Mouse (Mus musculus): Measurements from ENCODE around the gene Agxt.

The Agxt gene

DNA sequence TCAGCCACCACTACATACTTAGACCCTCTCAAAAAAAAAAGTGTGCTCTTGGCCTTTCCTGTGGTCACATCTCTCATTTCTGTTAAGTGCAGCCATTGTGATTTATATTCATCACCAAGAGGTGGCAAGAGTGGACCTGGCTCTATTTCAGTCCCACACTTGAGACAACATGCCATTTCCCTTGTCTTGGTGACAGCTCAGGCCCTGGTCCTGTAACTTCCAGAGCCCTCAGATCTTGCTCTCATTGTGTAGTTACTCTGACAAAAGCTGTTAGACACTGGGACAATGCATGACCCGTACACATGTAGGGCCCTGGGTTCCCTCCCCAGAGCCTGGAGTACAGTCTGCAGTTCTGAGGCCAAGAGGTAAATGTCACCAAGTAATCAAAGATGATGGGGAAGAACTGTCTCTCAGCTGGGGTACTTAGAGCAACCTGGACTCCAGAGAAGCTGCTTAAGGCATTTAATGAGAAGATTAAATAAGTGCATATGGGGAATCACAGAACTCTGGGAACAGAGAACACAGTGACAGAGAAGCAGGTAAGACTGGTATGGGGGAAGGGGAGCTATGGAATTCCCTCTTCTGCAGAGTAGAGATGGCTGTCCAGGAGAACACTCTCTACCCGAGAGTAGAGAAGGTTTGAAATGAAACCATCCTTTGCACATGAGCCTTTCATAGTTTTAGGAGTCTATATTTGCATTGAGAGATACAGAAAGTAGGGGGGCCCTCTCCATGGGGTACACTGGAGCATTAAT, 16.0 kb downstream of the Agxt start:
- no peak for DNase-seq

DNA sequence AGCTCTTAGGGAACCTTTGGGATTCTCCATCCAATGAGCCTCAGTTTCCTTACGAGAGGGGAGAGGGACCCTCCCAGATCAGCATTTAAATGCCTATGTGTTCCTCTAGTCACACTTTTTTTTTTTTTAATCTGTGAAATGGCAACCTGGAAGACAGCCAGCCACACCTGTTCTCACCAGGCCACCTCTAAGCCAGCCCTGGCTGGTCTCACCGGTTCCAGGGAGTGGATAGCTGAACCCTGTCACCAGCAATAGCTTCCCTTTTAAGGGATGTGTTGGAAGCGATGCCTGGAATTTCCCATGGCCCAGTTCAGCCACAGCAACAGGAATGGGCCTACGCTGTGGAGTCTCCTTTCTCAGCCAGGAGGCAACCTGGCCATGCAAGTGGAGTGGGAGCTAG, 22.5 kb downstream of the Agxt start:
- DNase-seq = peak; percentile 40

DNA sequence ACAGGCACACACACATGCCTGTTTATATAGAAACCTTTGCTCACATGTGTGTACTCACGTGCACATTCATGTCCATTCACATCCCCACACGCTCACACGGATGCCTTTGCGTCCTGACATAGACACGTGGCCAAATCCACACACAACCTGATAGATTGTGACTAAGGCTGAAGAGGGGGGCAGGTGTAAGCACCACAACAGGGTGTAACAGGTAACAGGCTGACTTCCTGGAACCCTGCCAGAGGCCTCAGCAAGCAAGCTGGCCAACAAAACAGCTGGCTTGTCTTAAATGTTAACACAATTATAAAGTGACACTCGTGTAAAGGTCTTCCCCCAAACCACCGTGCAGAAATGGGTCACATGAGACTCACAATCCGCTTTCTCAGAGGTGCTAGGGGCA, 23.9 kb downstream of the Agxt start:
- no peak for DNase-seq

DNA sequence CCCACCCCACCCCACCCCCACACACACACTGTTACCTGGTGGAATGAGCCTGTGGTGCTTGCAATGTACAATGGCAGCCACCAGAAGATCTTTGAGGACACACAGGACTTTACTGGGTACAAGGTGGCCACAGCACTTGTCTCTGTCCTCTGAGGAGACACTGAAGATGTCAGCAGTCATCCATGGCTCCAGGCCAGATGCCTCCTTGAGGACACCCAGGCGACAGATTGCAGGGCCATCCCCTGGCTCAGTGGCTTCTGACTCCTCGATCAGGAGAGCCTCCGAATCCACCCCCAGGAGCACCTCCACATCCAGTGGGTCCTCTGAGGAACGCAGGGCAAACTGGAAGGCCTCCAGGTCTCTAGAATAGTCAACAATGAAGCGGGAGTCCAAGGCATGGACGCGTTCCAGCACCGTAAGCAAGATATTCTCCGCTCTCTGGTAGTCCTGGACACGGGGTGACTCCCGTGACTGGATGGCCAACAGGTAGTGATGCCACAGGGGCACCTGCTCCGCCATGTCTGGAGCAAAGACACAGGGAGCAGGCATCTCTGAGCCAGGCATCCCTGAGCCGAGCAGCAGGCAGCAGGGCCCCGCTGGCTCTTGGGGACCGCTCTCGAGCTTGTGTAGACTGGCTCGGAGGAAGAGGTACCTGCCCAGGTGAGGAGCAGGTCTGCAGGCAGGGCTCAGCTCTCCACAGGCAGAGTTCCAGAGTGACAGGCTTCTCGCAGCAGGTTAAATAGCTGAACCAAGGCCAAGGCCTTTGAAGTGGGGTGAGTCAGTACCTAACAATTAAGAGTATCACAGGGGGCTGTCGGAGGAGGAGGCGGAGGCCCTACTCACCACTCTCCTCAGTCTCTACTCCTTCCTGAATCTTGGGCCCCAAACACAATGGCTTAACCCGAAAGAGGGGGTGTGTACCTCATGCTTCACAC, 24.8 kb downstream of the Agxt start:
- DNase-seq = peak; percentile 36

DNA sequence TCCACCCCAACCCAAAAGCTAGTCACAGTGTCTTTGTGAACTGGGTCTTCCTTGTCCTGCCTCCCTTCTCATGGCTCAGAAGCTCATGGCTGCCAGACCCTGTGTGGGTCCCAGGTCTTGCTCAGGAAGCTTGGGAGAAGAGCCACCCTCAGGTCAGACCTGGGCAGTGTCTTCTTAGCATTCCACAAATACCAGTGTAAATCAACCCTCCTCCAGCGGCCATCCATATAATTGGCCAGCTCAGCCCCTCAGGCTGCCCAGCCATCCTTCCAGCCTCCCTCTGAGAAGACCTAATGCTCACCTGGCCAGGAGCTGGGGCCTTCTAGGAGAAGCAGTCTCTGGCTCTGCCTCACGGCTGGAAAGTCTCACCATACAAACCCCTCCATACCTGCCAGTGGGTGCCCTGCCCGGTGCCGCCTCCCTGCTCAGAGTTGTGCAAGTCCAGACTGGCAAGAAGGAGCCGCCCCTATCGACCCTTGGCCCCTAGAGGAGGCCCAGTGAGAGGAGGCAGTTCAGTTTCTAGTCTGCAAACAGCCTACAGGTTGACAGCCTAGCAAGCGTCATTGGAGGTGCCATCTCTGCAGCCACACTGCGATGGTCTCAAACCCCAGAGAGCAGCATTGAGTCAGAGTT, 25.6 kb downstream of the Agxt start, which contains the start of gene 2310007B03Rik:
Gene 2310007B03Rik, minus strand, starts transcription at position 448 of the 633 bp plus-strand sequence.
- DNase-seq = peak; percentile 74

DNA sequence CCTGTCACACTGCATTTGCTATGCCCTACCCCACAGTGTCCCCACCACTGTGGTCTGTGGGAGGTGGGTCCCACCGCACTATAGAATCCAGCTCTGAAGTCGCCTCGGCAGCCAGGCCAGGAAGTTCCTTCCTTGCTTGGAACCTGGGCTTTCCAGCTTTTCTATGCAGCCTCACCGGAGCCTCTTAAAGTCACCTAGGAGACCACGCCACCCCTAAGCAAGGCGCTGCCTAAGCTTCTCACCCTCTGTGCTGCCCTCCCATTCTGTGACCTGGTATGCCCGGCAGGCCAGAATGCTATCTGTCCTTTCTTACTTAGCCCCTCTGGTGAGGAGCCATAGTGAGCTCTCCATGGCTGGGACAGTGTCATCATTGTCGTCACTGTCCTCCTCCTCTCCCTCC, 26.3 kb downstream of the Agxt start:
- DNase-seq = no peak

DNA sequence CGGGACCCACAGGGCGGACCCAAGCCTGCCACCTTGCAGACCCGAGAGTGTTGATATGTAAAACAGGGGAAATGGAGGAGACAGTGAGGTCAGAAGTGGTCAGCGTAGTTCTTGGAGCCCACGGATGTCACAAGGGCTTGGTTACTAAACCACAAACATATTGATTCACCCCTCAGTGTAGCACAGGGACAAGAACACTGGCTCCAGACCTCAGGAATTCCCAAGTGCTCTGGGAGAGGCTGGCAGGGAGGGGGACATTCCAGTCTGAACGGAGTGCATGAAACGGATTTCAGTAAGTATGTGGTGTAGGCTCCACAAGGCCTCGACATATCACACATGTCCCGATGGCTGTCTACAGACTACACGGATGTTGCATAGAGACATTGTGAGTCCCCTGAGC, 26.9 kb downstream of the Agxt start:
- DNase-seq = no peak

DNA sequence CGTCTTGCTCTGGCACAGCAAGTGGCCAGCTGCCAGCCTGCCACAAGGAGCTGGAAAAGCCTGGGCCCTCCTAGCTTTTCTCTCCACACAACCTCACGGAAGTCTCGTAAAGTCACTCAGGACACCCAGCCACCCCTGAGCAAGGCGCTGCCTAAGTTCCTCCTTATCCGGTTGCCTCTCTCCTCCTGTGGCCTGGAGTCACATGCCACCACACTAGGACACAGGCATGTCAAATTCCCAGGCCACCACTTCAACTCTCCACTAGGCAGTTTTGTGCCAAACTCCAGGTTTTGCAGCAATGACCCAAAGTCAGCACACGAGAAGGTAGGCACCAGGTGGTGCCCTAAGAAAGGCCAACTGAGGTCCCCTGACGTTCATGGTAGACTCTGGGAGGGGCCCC, 27.5 kb downstream of the Agxt start:
- DNase-seq = no peak

DNA sequence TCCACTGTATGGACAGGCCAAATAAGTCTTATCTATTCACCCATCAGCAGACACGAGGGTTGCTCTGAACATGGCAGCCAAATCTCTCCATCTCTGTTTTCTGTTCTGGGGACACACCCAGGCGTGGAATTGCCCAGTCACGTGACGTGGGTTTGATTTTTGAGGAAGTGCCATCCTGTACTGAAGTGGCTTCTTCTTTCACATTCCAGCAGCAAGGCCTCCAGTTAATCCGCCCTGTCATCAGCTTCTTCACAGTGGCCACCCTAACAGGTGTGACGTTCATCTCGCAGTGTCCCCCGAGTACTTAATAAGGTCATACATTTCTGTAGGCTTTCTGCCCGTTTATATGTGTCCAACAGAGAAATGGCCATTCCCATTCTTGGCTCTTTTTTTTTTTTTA, 30.4 kb downstream of the Agxt start:
- no peak for DNase-seq

DNA sequence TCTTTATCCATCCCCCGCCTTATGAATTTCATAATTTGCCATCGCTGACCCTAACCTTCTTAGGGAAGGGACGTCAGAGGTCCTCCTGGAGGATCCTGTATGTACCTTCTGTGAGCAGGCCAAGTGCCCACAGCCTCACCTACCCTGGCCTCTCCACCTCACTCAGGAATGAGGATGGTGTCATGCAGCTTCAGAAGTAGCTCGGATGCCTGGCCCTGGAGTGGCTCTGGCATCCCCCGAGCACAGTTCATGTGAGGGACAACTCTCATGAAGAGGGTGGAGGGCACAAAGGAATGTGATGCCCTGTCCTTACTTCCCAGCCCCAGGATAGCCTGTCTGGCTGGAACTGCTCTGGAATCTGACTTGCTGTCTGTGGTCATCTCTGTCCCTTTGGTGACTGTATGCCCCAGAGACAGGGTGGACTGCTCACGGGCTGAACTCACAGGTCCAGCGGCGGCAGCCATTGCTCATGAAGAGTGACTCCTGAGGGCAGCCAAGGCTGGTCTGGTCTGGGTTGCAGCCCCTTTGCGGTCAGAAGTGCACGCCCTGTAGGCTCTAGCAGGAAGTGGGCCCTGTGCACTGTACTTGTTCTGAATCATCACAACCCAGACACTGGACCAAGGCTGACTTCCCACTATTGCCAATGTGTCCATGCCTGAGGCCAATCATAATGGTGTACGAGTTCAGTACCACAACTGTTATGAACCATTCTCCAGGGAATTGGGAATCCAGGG, 31.5 kb downstream of the Agxt start:
- DNase-seq = no peak

DNA sequence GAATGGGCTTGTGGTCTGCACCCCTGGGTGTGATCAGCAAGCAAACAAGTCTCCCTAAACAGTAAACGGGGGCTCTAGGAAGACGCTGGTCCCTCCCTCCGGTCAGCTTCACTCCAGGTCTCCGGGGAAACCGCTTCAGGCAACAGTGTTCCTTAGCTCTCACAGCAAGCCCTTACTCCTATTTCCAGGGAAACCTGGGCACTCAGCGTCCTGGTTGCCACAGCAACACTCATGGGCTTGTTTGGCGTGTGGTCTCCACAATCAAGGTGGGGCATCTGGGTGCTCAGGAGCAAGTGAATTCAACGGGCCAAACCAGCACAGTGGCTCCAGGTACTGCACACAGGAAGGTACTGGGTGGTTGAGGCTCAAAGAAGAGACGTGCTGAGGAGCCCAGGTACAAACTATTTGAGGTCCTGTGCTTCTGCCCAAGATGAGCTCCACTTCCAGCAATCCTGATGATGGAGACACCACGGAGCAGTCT, 33.3 kb downstream of the Agxt start, which contains the start of gene Crocc2:
Gene Crocc2, plus strand, starts transcription at position 431 of the 481 bp plus-strand sequence.
- no peak for DNase-seq

DNA sequence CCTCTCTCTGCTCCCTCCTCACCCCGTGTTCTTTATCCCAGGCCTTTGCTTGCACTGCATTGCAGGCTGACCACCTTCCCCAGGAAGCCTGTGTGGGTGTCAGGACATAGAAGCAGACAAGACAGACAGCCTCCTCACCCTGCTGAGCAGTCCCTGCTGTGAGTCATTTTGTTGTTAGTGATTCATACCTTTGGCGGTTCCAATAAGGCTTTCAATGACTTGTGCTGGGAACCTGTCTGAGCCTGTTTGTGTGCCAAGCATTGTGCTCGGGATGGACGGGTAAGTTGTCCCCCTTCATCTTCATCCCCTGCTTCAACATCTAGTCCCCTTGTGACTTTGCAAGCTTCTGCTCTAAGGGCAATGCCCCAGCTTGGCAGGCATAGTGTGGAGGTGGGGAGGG, 38.6 kb downstream of the Agxt start:
- DNase-seq = no peak

DNA sequence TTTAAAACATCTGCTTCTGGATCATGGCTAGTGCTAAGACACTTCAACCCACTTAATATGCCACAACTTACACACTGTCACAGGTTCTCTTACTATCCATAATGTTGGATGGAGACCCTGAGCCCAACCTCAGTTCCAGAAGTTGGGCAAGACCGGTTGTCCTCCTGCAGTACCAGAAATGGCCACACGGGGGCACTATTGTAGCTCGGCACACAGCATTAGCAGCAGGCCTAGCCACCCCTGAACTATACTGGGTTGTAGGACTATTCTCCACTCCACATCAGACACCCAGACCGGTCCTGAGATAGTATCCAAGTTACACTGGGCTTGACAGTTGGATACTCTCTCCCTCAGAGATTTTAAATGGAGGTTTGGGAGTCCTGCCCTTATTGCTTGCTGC, 39.4 kb downstream of the Agxt start:
- peak; percentile 85 for DNase-seq

DNA sequence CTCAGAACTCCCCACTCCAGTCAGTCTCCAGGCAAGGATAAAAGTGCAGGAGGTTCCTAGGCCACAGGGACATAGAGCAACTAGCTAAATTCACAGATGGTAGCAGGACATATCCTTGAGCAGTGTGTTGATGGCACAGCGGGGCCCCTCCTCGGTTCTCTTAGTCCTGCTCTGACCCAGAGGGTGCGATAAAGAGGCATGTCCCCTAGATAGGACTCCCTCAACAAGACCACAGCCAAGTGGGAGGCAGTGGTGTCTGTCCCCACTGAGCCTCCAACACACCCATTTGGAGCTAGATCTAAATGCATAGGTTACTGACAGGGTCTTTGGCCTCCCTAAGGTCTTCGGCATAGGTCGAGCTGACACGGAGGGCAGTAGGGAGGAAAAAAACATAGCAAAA, 40.8 kb downstream of the Agxt start:
- DNase-seq = no peak

DNA sequence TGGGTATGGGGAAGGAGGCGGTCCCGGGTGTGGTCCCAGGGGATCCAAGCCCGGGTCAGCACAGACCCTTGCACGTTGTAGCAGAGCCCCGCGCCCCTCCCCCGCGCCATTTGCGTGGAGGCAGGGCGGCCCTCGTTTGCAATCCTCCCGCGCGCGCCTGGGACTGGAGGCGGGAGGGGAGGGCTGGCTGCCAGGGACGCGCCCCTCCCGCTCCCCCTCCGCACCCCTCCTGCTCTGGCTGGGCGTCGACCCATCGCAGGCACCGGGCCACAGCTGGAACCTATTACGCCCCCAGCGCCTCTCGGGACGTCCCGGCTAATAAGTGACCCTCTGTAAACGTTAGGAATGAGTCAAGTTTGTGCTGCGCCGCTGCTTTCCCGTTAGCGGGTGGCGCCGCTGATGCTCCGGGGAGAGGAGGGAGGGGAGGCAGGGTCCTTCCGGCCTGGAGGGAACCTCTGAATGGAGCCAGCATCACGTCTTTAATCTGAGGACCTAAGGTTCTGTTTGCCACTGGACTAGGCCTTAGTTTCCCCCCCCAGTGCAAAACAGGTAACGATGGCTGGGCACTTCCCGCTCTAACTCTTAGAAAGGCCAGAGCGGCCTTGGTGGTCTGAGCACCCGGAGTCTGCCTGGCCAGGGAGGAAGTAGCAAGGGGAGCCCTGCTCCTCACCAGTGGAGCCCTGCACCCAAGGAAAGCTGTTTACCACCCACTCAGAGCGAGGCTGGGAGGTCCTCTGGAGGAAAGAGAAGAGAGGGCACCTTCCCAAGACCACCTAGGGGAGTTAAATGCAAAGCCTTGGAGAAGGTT, 41.7 kb downstream of the Agxt start:
- peak; percentile 33 for DNase-seq

DNA sequence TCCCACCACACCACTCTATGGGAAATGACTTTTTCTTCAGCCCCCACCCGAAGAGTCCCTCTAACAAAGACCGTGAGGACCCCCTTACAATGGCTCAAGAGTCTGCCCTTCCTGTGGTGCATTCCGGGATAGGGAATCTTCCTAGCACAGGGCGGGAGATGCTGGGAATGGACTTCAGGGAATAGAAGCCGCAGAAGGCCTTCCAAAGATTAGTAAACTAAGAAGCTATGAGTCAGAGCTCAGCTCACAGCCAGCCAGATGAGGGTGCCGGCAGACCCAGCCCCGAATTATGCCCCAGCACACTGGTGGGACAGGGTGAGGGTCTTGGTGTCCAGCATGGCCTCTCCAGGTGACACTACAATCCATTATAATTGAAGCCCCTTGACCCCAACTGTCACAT, 47.2 kb downstream of the Agxt start:
- no peak for DNase-seq

DNA sequence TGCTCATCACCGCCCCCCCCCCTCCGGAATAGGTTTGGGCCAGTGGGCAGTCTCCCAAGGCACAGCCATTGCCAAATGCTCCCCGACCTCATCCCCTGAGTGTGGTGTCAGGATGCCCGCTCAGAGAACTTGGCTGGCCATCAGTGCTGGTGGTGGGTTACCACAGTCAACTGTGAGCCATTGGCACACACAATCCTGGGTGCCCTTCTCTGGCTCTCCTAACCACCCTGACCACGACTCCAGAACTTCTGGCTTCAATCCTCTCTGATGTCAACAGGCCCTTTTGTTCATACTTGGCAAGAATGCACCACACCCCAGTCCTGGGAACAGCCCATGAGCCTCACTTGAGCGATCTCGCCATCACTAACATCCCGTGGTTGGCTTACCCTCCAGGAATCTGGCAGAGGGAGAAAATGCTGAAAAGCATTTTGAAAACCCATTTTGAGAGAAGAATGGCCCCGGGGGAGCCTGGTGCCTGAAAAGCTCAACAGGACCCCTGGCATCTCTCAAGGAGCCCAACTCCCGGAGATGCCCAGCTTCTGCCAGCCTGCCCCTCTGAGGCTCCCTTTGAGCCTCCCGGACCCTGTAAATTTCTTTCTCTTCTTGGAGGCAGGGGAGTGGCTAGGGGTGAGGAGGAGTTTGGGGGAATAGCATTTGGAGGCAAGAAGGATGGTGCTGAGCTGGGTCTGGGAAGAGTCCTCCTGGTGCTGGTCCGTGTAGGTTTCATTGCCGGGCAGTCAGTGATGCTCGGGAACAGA, 49.2 kb downstream of the Agxt start:
- no peak for DNase-seq

DNA sequence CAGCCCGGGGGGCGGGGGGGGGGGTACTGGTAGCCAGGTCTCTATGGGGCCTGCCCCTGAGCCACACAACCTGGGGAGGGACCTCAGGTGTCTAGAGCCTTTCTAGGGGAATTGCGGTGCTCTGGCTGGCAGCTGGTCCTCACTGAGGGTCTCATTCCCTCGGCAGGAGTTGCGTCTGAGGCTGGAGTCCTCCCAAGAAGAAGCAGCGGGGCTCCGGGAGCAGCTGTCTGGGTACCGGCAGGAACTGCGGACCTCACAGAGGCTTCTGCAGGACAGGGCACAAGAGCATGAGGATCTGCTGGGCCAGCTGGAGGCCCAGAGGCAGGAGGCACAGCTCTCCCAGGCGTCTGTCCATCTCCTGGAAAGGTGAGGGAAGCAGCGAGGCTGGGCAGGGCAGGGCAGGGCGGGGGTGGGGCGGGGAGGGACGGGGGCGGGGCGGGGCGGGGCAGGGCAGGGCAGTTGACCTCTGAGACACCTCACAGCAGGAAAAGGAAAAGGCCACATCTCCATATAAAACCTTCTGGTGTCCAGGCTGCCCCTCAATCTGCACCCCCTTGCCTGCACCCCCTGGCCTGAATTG, 55.8 kb downstream of the Agxt start:
- no peak for DNase-seq

DNA sequence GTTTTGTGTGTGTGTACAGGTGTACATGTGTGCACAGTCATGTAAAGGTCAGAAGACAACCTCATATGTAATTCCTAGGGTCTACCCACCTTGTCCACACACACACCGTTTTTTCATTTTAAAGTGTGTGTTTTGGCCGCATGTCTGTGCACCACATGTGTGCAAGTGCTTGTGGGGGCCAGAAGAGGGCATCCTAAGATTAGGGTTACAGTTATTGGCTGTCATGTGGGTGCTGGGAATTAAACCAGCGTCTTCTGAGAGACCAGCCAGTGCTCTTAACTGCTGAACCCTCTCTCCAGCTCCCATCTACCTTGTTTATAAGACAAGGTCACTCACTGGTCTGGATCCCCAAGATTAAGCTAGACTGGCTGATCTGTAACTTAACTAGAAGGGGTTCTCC, 59.9 kb downstream of the Agxt start:
- DNase-seq = no peak
